Mouse (Mus musculus): Measurements from ENCODE around the gene Prdm12. TPM values are rescaled to one million over a fixed set of nuclear protein-coding genes. Genes with fewer than 3 reads are reported as not detected.

Prdm12 gene
- polyA plus RNA-seq, 1 experiment from 2014 or later, result 0.05 TPM

- no peak for ATAC-seq
- under 1% methylated on average over 48 of the region's 48 CpGs for WGBS
- Histone ChIP-seq H3K9me3 (no peaks in the 10 kb centered on the region), H3K27me3 (replicated peaks) (peaks cover 94% of the 10 kb centered on the region), H3K36me3 (no peaks in the 10 kb centered on the region), H3K9ac (no peak overlapping the region), H3K4me3 (replicated peaks) (peak overlapping the region; percentile 5), H3K4me2 (replicated peaks) (peak overlapping the region; percentile 40), H3K4me1 (replicated peaks) (peaks cover 29% of the 10 kb centered on the region), H3K27ac (no peak overlapping the region)
Observed at GRCm38 (mm10) chr2:31636138-31636741, 3.6 kb upstream of the Prdm12 start.

GRCm38 (mm10) chr2:31636742-31637141 lies 3.1 kb upstream of the Prdm12 start:
- no peak for ATAC-seq
- Histone ChIP-seq H3K27me3 (replicated peaks) (peaks cover 94% of the 10 kb centered on the region), H3K27ac (no peak overlapping the region), H3K4me3 (replicated peaks) (peak overlapping the region; percentile 5; the same call in 1 of the 2 replicates), H3K36me3 (no peaks in the 10 kb centered on the region), H3K4me2 (replicated peaks) (peak overlapping the region; percentile 40), H3K9me3 (no peaks in the 10 kb centered on the region), H3K4me1 (replicated peaks) (peaks cover 30% of the 10 kb centered on the region), H3K9ac (no peak overlapping the region)
- WGBS, result 4% methylated on average over 34 of the region's 35 CpGs

GRCm38 (mm10) chr2:31637311-31637710 lies 2.5 kb upstream of the Prdm12 start:
- Histone ChIP-seq H3K9me3 (no peaks in the 10 kb centered on the region), H3K4me3 (replicated peaks) (no peak overlapping the region), H3K9ac (no peak overlapping the region), H3K36me3 (no peaks in the 10 kb centered on the region), H3K4me1 (replicated peaks) (peaks cover 30% of the 10 kb centered on the region), H3K27ac (no peak overlapping the region), H3K27me3 (replicated peaks) (peaks cover 96% of the 10 kb centered on the region), H3K4me2 (replicated peaks) (no peak overlapping the region)
- WGBS, result 1% methylated on average over 12 of the region's 12 CpGs
- no peak for ATAC-seq

GRCm38 (mm10) chr2:31637807-31638206 lies 2.0 kb upstream of the Prdm12 start:
- Histone ChIP-seq H3K27me3 (replicated peaks) (peaks cover 96% of the 10 kb centered on the region), H3K4me2 (replicated peaks) (peak overlapping the region; percentile 17; the same call in 1 of the 2 replicates), H3K36me3 (no peaks in the 10 kb centered on the region), H3K4me3 (replicated peaks) (no peak overlapping the region), H3K4me1 (replicated peaks) (peaks cover 30% of the 10 kb centered on the region), H3K9ac (no peak overlapping the region), H3K9me3 (no peaks in the 10 kb centered on the region), H3K27ac (no peak overlapping the region)
- under 1% methylated on average over 22 of the region's 22 CpGs for WGBS
- ATAC-seq, result no peak

- Histone ChIP-seq H3K9ac (no peak overlapping the region), H3K27me3 (replicated peaks) (peaks cover 96% of the 10 kb centered on the region), H3K9me3 (no peaks in the 10 kb centered on the region), H3K27ac (no peak overlapping the region), H3K4me1 (replicated peaks) (peaks cover 30% of the 10 kb centered on the region), H3K4me2 (replicated peaks) (no peak overlapping the region), H3K36me3 (no peaks in the 10 kb centered on the region), H3K4me3 (replicated peaks) (no peak overlapping the region)
- no peak for ATAC-seq
- WGBS, result 3% methylated on average over 33 of the region's 34 CpGs
Observed at GRCm38 (mm10) chr2:31638581-31639465, 1.0 kb upstream of the Prdm12 start.

GRCm38 (mm10) chr2:31639466-31639760 lies 424 bp upstream of the Prdm12 start:
- Histone ChIP-seq H3K4me1 (replicated peaks) (peaks cover 30% of the 10 kb centered on the region), H3K9ac (no peak overlapping the region), H3K27ac (no peak overlapping the region), H3K27me3 (replicated peaks) (peaks cover 96% of the 10 kb centered on the region), H3K4me3 (replicated peaks) (no peak overlapping the region), H3K36me3 (no peaks in the 10 kb centered on the region), H3K4me2 (replicated peaks) (no peak overlapping the region), H3K9me3 (no peaks in the 10 kb centered on the region)
- no peak for ATAC-seq
- under 1% methylated on average over 12 of the region's 13 CpGs for WGBS

- no peak for ATAC-seq
- H3K36me3 ChIP-seq, result no peaks in the 10 kb centered on the region
- H3K4me2 ChIP-seq (replicated peaks), result no peak overlapping the region
- under 1% methylated on average over 48 of the region's 48 CpGs for WGBS
- peaks cover 93% of the 10 kb centered on the region for H3K27me3 ChIP-seq (replicated peaks)
- H3K4me3 ChIP-seq (replicated peaks), result 0 out of 2 replicates have a peak overlapping the region, but pooled peaks have one; percentile 1
- no peak overlapping the region for H3K27ac ChIP-seq
- no peaks in the 10 kb centered on the region for H3K9me3 ChIP-seq
- H3K4me1 ChIP-seq (replicated peaks), result peaks cover 23% of the 10 kb centered on the region
- H3K9ac ChIP-seq, result no peak overlapping the region
Observed at GRCm38 (mm10) chr2:31640609-31641507, 1.0 kb downstream of the Prdm12 start.

GRCm38 (mm10) chr2:31641508-31641830 lies 1.6 kb downstream of the Prdm12 start:
- WGBS, result 2% methylated on average over 11 of the region's 11 CpGs

GRCm38 (mm10) chr2:31641929-31642328 lies 2.1 kb downstream of the Prdm12 start:
- Histone ChIP-seq H3K9me3 (no peaks in the 10 kb centered on the region), H3K27ac (no peak overlapping the region), H3K36me3 (no peaks in the 10 kb centered on the region), H3K4me1 (replicated peaks) (peaks cover 12% of the 10 kb centered on the region; the same call in 1 of the 2 replicates), H3K4me3 (replicated peaks) (no peak overlapping the region), H3K9ac (no peak overlapping the region), H3K27me3 (replicated peaks) (peaks cover 92% of the 10 kb centered on the region), H3K4me2 (replicated peaks) (no peak overlapping the region)
- no peak for ATAC-seq
- 3% methylated on average over 18 of the region's 18 CpGs for WGBS

More at GRCm38 (mm10) chr2:31641508-31641830, 1.6 kb downstream of the Prdm12 start:
- Histone ChIP-seq H3K36me3 (no peaks in the 10 kb centered on the region), H3K4me2 (replicated peaks) (no peak overlapping the region), H3K27me3 (replicated peaks) (peaks cover 92% of the 10 kb centered on the region), H3K9me3 (no peaks in the 10 kb centered on the region), H3K9ac (no peak overlapping the region), H3K4me3 (replicated peaks) (0 out of 2 replicates have a peak overlapping the region, but pooled peaks have one; percentile 1), H3K27ac (no peak overlapping the region), H3K4me1 (replicated peaks) (peaks cover 17% of the 10 kb centered on the region)
- no peak for ATAC-seq

- peak; percentile 73 for ATAC-seq
- under 1% methylated on average over 102 of the region's 109 CpGs for WGBS
- Histone ChIP-seq H3K9me3 (no peaks in the 10 kb centered on the region), H3K4me1 (replicated peaks) (peaks cover 12% of the 10 kb centered on the region), H3K9ac (peak overlapping the region; percentile 40), H3K27ac (no peak overlapping the region), H3K4me2 (replicated peaks) (peak overlapping the region; percentile 99), H3K27me3 (replicated peaks) (peaks cover 72% of the 10 kb centered on the region), H3K4me3 (replicated peaks) (peak overlapping the region; percentile 58), H3K36me3 (no peaks in the 10 kb centered on the region)
Observed at GRCm38 (mm10) chr2:31653971-31654853, 14.4 kb downstream of the Prdm12 start.

GRCm38 (mm10) chr2:31654854-31655559 lies 15.2 kb downstream of the Prdm12 start:
- H3K4me1 ChIP-seq (replicated peaks), result peaks cover 12% of the 10 kb centered on the region
- peak overlapping the region; percentile 58 for H3K4me3 ChIP-seq (replicated peaks)
- H3K27me3 ChIP-seq (replicated peaks), result peaks cover 64% of the 10 kb centered on the region
- WGBS, result 3% methylated on average over 22 of the region's 22 CpGs
- H3K36me3 ChIP-seq, result no peaks in the 10 kb centered on the region
- H3K9ac ChIP-seq, result no peak overlapping the region
- ATAC-seq, result no peak
- H3K27ac ChIP-seq, result no peak overlapping the region
- no peaks in the 10 kb centered on the region for H3K9me3 ChIP-seq
- H3K4me2 ChIP-seq (replicated peaks), result peak overlapping the region; percentile 99
